Mouse (Mus musculus) kidney, postnatal 0 days (tissue): Measurements from ENCODE around the gene Inka1. TPM values are rescaled to one million over a fixed set of nuclear protein-coding genes. Genes with fewer than 3 reads are reported as not detected.

Source experiments
- ATAC-seq: fragments of 200-750 bp; cut with Nextera tagmentation; replicated peaks from 2 replicates; pipeline ENCODE4 v1.8.0; 2017; ENCODE audit warnings: low read depth, moderate number of reproducible peaks, moderate TSS enrichment, moderate library complexity; ENCODE audit not compliant: low FRiP score
- DNase-seq: peaks from one replicate; pipeline ENCODE4 v3.0.0-alpha.2; 2016; ENCODE audit warnings: low spot score
- H3K27ac ChIP-seq: fragments of 300-500 bp; sonication (generic); 2 replicates; pipeline ENCODE4 v1.5.1; 2014; ENCODE audit warnings: mild to moderate bottlenecking
- H3K27me3 ChIP-seq: fragments of 300-500 bp; sonication (generic); 2 replicates; pipeline ENCODE4 v1.6.1; 2014; ENCODE audit warnings: low read length, mixed read lengths; ENCODE audit not compliant: insufficient read depth
- H3K36me3 ChIP-seq: fragments of 300-500 bp; sonication (generic); 2 replicates; pipeline ENCODE4 v1.6.1; 2014; ENCODE audit warnings: low read length, mixed read lengths; ENCODE audit not compliant: insufficient read depth
- H3K4me1 ChIP-seq: fragments of 300-500 bp; sonication (generic); replicated peaks from 2 replicates; pipeline ENCODE4 v1.6.1; 2014; ENCODE audit warnings: antibody characterized with exemption, low read length, mixed read lengths; ENCODE audit not compliant: insufficient read depth
- H3K4me2 ChIP-seq: fragments of 300-500 bp; sonication (generic); 2 replicates; pipeline ENCODE4 v1.6.1; 2014; ENCODE audit warnings: mild to moderate bottlenecking, low read length, moderate library complexity, mixed read lengths
- H3K4me3 ChIP-seq: fragments of 300-500 bp; sonication (generic); replicated peaks from 2 replicates; pipeline ENCODE4 v1.5.1; 2014; ENCODE audit warnings: low read depth, low read length
- H3K9ac ChIP-seq: fragments of 300-500 bp; sonication (generic); 2 replicates; pipeline ENCODE4 v1.6.1; 2014; ENCODE audit warnings: low read depth, low read length
- H3K9me3 ChIP-seq: fragments of 300-500 bp; sonication (generic); replicated peaks from 2 replicates; pipeline ENCODE4 v1.6.1; 2016; ENCODE audit warnings: low read length, inconsistent platforms, mixed read lengths
- CTCF ChIP-seq: IDR thresholded peaks from 2 replicates; pipeline ENCODE4 v1.5.1; 2016; ENCODE audit warnings: antibody characterized with exemption, low read depth, mild to moderate bottlenecking, moderate library complexity
- WGBS: fragments of 180-500 bp; shearing (Covaris S2); extraction: QIAGEN DNeasy Blood & Tissue Kit; methylation state at CpG from one replicate; pipeline ENCODE4 v1.1.7; 2014; 5-methylcytosine and 5-hydroxymethylcytosine counted together
- polyA plus RNA-seq: library from polyadenylated mRNA; unstranded; fragments of >200 nt; fragmentation: Nextera tagmentation; extraction: Ambion mirVana; gene quantifications from 2 replicates; pipeline ENCODE4 v1.2.1, GENCODE M21; 2015

Gene Inka1
- 63.8 and 66.8 TPM in 2 replicates for polyA plus RNA-seq

GRCm38 (mm10) chr9:107985131-107986119, at the start of gene Inka1:
Gene Inka1, minus strand, starts transcription at chr9:107985879.
- ATAC-seq = peak; percentile 44
- Histone ChIP-seq H3K4me2 (peak within 1 kb of the TSS; percentile 82), H3K4me1 (peaks cover 22% of the 10 kb centered on the region), H3K27me3 (no peaks in the 10 kb centered on the region), H3K36me3 (no peaks in the 10 kb centered on the region), H3K9me3 (no peaks in the 10 kb centered on the region), H3K4me3 (peak within 1 kb of the TSS; percentile 67), H3K9ac (peak within 1 kb of the TSS; percentile 67), H3K27ac (peak within 1 kb of the TSS; percentile 98)
- no peak; the same call in 1 of the 2 replicates for TF ChIP-seq CTCF
- under 1% methylated on average over 58 of the region's 58 CpGs for WGBS
- peak; percentile 94 for DNase-seq

GRCm38 (mm10) chr9:108032126-108032525, 46.4 kb upstream of the Inka1 start:
- Histone ChIP-seq H3K4me1 (no peaks in the 10 kb centered on the region), H3K27ac (no peak overlapping the region), H3K27me3 (no peaks in the 10 kb centered on the region), H3K9ac (no peak overlapping the region), H3K4me2 (no peak overlapping the region), H3K4me3 (no peak overlapping the region), H3K9me3 (no peaks in the 10 kb centered on the region), H3K36me3 (peaks cover 34% of the 10 kb centered on the region)
- DNase-seq = no peak
- no peak for TF ChIP-seq CTCF
- no peak for ATAC-seq
- WGBS = 93% methylated on average over 5 of the region's 5 CpGs

GRCm38 (mm10) chr9:108027867-108028266, 42.2 kb upstream of the Inka1 start:
- Histone ChIP-seq H3K27me3 (no peaks in the 10 kb centered on the region), H3K4me1 (no peaks in the 10 kb centered on the region), H3K4me2 (no peak overlapping the region), H3K9me3 (no peaks in the 10 kb centered on the region), H3K9ac (no peak overlapping the region), H3K27ac (no peak overlapping the region), H3K36me3 (peaks cover 34% of the 10 kb centered on the region), H3K4me3 (no peak overlapping the region)
- WGBS = 98% methylated on average over 3 of the region's 3 CpGs
- peak; percentile 3; the same call in 1 of the 2 replicates for TF ChIP-seq CTCF
- ATAC-seq (no peak), DNase-seq (no peak)

- TF ChIP-seq CTCF = peak; percentile 49
- Histone ChIP-seq H3K36me3 (peaks cover 25% of the 10 kb centered on the region), H3K9ac (no peak overlapping the region), H3K4me2 (no peak overlapping the region), H3K27ac (no peak overlapping the region), H3K4me1 (no peaks in the 10 kb centered on the region), H3K4me3 (no peak overlapping the region), H3K9me3 (no peaks in the 10 kb centered on the region), H3K27me3 (no peaks in the 10 kb centered on the region)
- no peak for ATAC-seq
- peak; percentile 15 for DNase-seq
- 91% methylated on average over 3 of the region's 3 CpGs for WGBS
Observed at GRCm38 (mm10) chr9:108026584-108026983, 40.9 kb upstream of the Inka1 start.

GRCm38 (mm10) chr9:108023216-108023615, 37.5 kb upstream of the Inka1 start:
- no peak overlapping the region for H3K9ac ChIP-seq
- DNase-seq (no peak), ATAC-seq (no peak)
- 91% methylated on average over 3 of the region's 3 CpGs for WGBS
- H3K4me2 ChIP-seq = no peak overlapping the region
- H3K27me3 ChIP-seq = no peaks in the 10 kb centered on the region
- no peaks in the 10 kb centered on the region for H3K9me3 ChIP-seq
- H3K27ac ChIP-seq = no peak overlapping the region
- H3K36me3 ChIP-seq = peaks cover 25% of the 10 kb centered on the region
- H3K4me3 ChIP-seq = no peak overlapping the region
- 0 out of 2 replicates have a peak, but pooled peaks cover 6% of the 10 kb centered on the region for H3K4me1 ChIP-seq
- no peak for TF ChIP-seq CTCF

GRCm38 (mm10) chr9:108020741-108021140, 35.1 kb upstream of the Inka1 start:
- TF ChIP-seq CTCF = no peak
- no peak for ATAC-seq
- no peak overlapping the region for H3K4me2 ChIP-seq
- no peaks in the 10 kb centered on the region for H3K9me3 ChIP-seq
- 0 out of 2 replicates have a peak, but pooled peaks cover 6% of the 10 kb centered on the region for H3K4me1 ChIP-seq
- H3K9ac ChIP-seq = no peak overlapping the region
- H3K4me3 ChIP-seq = no peak overlapping the region
- no peaks in the 10 kb centered on the region for H3K27me3 ChIP-seq
- H3K27ac ChIP-seq = peak overlapping the region; percentile 47; the same call in 1 of the 2 replicates
- WGBS = 76% methylated on average over 1 of the region's 1 CpGs
- DNase-seq = no peak
- peaks cover 15% of the 10 kb centered on the region; the same call in 1 of the 2 replicates for H3K36me3 ChIP-seq
